Mouse (Mus musculus) midbrain, embryonic 10.5 days (tissue): Measurements from ENCODE around the gene Gm8122. TPM values are rescaled to one million over a fixed set of nuclear protein-coding genes. Genes with fewer than 3 reads are reported as not detected.
"Not testable (repeated sequence)": the region's sequence is repeated elsewhere in the genome, so short reads cannot be mapped to it uniquely, and the experiment has no call there.

Source experiments
- DNase-seq: peaks from one replicate; pipeline ENCODE4 v3.0.0-alpha.2; 2017; ENCODE audit warnings: low spot score
- H3K27ac ChIP-seq: fragments of 300-500 bp; sonication (generic); replicated peaks from 2 replicates; pipeline ENCODE4 v1.5.1; 2016; ENCODE audit warnings: mild to moderate bottlenecking
- H3K27me3 ChIP-seq: fragments of 300-500 bp; sonication (generic); 2 replicates; pipeline ENCODE4 v1.6.1; 2016; ENCODE audit warnings: low read depth, mild to moderate bottlenecking; ENCODE audit not compliant: poor library complexity, severe bottlenecking
- H3K36me3 ChIP-seq: fragments of 300-500 bp; sonication (generic); 2 replicates; pipeline ENCODE4 v1.6.1; 2016; ENCODE audit warnings: mild to moderate bottlenecking, moderate library complexity
- H3K4me1 ChIP-seq: fragments of 300-500 bp; sonication (generic); 2 replicates; pipeline ENCODE4 v1.6.1; 2016
- H3K4me3 ChIP-seq: fragments of 300-500 bp; sonication (generic); 2 replicates; pipeline ENCODE4 v1.5.1; 2016; ENCODE audit warnings: mild to moderate bottlenecking, moderate library complexity
- H3K9me3 ChIP-seq: fragments of 300-500 bp; sonication (generic); replicated peaks from 2 replicates; pipeline ENCODE4 v1.6.1; 2016; ENCODE audit warnings: mild to moderate bottlenecking
- WGBS: fragments of 180-500 bp; shearing (Covaris S2); methylation state at CpG from one replicate; pipeline ENCODE4 v1.1.7; 2016; 5-methylcytosine and 5-hydroxymethylcytosine counted together
- polyA plus RNA-seq: library from polyadenylated mRNA; unstranded; fragments of >200 nt; fragmentation: Nextera tagmentation; extraction: Ambion mirVana; gene quantifications from 2 replicates; pipeline ENCODE4 v1.2.1, GENCODE M21; 2016

The Gm8122 gene
- polyA plus RNA-seq, 1 experiment from 2014 or later: not detected

- H3K36me3 ChIP-seq, H3K4me3 ChIP-seq, DNase-seq, H3K9me3 ChIP-seq, H3K27ac ChIP-seq, H3K4me1 ChIP-seq, H3K27me3 ChIP-seq: not testable (repeated sequence)
- WGBS: 22% methylated on average over 10 of the region's 12 CpGs
These were observed 14.6 kb upstream of the Gm8122 start for GRCm38 (mm10) chr14:43249611-43250170.

GRCm38 (mm10) chr14:43237769-43238168 lies 2.7 kb upstream of the Gm8122 start:
- H3K9me3 ChIP-seq, H3K27ac ChIP-seq, H3K4me3 ChIP-seq, DNase-seq, H3K36me3 ChIP-seq, H3K4me1 ChIP-seq, H3K27me3 ChIP-seq: not testable (repeated sequence)

Other genes with a start within 250 kb of the Gm8122 start
- not detected in 2 replicates for gene Gm8082, start 241.7 kb downstream of the Gm8122 start, polyA plus RNA-seq
- gene Gm10376, start 219.7 kb downstream of the Gm8122 start, polyA plus RNA-seq: not detected in 2 replicates
- not detected in 2 replicates for gene Gm8094, start 158.7 kb downstream of the Gm8122 start, polyA plus RNA-seq
- not detected in 2 replicates for gene Gm8104, start 134.7 kb downstream of the Gm8122 start, polyA plus RNA-seq
- gene Gm7233, start 55.4 kb downstream of the Gm8122 start, polyA plus RNA-seq: not detected in 2 replicates
- not detected in 2 replicates for gene Gm8126, start 23.3 kb upstream of the Gm8122 start, polyA plus RNA-seq
- not detected in 2 replicates for gene Gm9732, start 39.7 kb upstream of the Gm8122 start, polyA plus RNA-seq
- gene Gm8127, start 58.5 kb upstream of the Gm8122 start, polyA plus RNA-seq: not detected in 2 replicates
- gene 1700001F09Rik, start 112.5 kb upstream of the Gm8122 start, polyA plus RNA-seq: not detected in 2 replicates
- gene Gm8138, start 181.0 kb upstream of the Gm8122 start, polyA plus RNA-seq: not detected in 2 replicates